Mouse (Mus musculus) midbrain, embryonic 12.5 days (tissue): ENCODE results near the gene Chpf. TPM values are rescaled to one million over a fixed set of nuclear protein-coding genes. Genes with fewer than 3 reads are reported as not detected.

Source experiments
- ATAC-seq: fragments of 200-750 bp; cut with Nextera tagmentation; 2 replicates; pipeline ENCODE4 v1.8.0; 2017; ENCODE audit warnings: low read depth, moderate TSS enrichment, moderate library complexity; ENCODE audit not compliant: low FRiP score
- H3K27ac ChIP-seq: fragments of 300-500 bp; sonication (generic); replicated peaks from 2 replicates; pipeline ENCODE4 v1.5.1; 2016; ENCODE audit warnings: mild to moderate bottlenecking
- H3K27me3 ChIP-seq: fragments of 300-500 bp; sonication (generic); 2 replicates; pipeline ENCODE4 v1.6.1; 2016; ENCODE audit warnings: mild to moderate bottlenecking
- H3K36me3 ChIP-seq: fragments of 300-500 bp; sonication (generic); 2 replicates; pipeline ENCODE4 v1.6.1; 2016
- H3K4me1 ChIP-seq: fragments of 300-500 bp; sonication (generic); 2 replicates; pipeline ENCODE4 v1.6.1; 2016
- H3K4me2 ChIP-seq: fragments of 300-500 bp; sonication (generic); replicated peaks from 2 replicates; pipeline ENCODE4 v1.6.1; 2016; ENCODE audit warnings: mild to moderate bottlenecking, moderate library complexity
- H3K4me3 ChIP-seq: fragments of 300-500 bp; sonication (generic); 2 replicates; pipeline ENCODE4 v1.5.1; 2016; ENCODE audit warnings: mild to moderate bottlenecking
- H3K9ac ChIP-seq: fragments of 300-500 bp; sonication (generic); replicated peaks from 2 replicates; pipeline ENCODE4 v1.6.1; 2016; ENCODE audit warnings: mild to moderate bottlenecking, moderate library complexity
- H3K9me3 ChIP-seq: fragments of 300-500 bp; sonication (generic); 2 replicates; pipeline ENCODE4 v1.6.1; 2016; ENCODE audit warnings: mild to moderate bottlenecking
- WGBS: fragments of 180-500 bp; shearing (Covaris S2); methylation state at CpG from one replicate; pipeline ENCODE4 v1.1.7; 2016; 5-methylcytosine and 5-hydroxymethylcytosine counted together
- polyA plus RNA-seq: library from polyadenylated mRNA; unstranded; fragments of >200 nt; fragmentation: Nextera tagmentation; extraction: Ambion mirVana; gene quantifications from 2 replicates; pipeline ENCODE4 v1.2.1, GENCODE M21; 2016

Gene Chpf
- polyA plus RNA-seq, 1 experiment from 2014 or later: 36.3 TPM

- Histone ChIP-seq H3K27ac (no peak overlapping the region), H3K9ac (no peak overlapping the region), H3K27me3 (peaks cover 53% of the 10 kb centered on the region), H3K9me3 (no peaks in the 10 kb centered on the region), H3K4me1 (peaks cover 5% of the 10 kb centered on the region; the same call in 1 of the 2 replicates), H3K36me3 (peaks cover 29% of the 10 kb centered on the region), H3K4me2 (no peak overlapping the region), H3K4me3 (no peak overlapping the region)
- 32% methylated on average over 24 of the region's 24 CpGs for WGBS
- ATAC-seq: no peak
Observed at GRCm38 (mm10) chr1:75492579-75493170, 13.6 kb upstream of the Chpf start.

- no peak for ATAC-seq
- Histone ChIP-seq H3K4me1 (peaks cover 19% of the 10 kb centered on the region), H3K4me2 (no peak overlapping the region), H3K9ac (no peak overlapping the region), H3K27ac (no peak overlapping the region), H3K9me3 (no peaks in the 10 kb centered on the region), H3K36me3 (peaks cover 16% of the 10 kb centered on the region), H3K27me3 (peaks cover 71% of the 10 kb centered on the region), H3K4me3 (no peak overlapping the region)
- WGBS: 87% methylated on average over 34 of the region's 34 CpGs
Observed at GRCm38 (mm10) chr1:75490785-75491551, 11.9 kb upstream of the Chpf start.

GRCm38 (mm10) chr1:75487405-75488161, 8.5 kb upstream of the Chpf start:
- H3K27me3 ChIP-seq: peaks cover 94% of the 10 kb centered on the region
- peaks cover 23% of the 10 kb centered on the region for H3K4me1 ChIP-seq
- H3K27ac ChIP-seq: no peak overlapping the region
- peak; percentile 64 for ATAC-seq
- under 1% methylated on average over 62 of the region's 62 CpGs for WGBS
- peak overlapping the region; percentile 53 for H3K4me3 ChIP-seq
- H3K9ac ChIP-seq: peak overlapping the region; percentile 50
- H3K36me3 ChIP-seq: peaks cover 44% of the 10 kb centered on the region
- H3K9me3 ChIP-seq: no peaks in the 10 kb centered on the region
- peak overlapping the region; percentile 88 for H3K4me2 ChIP-seq

GRCm38 (mm10) chr1:75487040-75487404, 7.9 kb upstream of the Chpf start:
- peak overlapping the region; percentile 88 for H3K4me2 ChIP-seq
- H3K4me3 ChIP-seq: peak overlapping the region; percentile 53
- peak; percentile 3; the same call in 1 of the 2 replicates for ATAC-seq
- peak overlapping the region; percentile 50; the same call in 1 of the 2 replicates for H3K9ac ChIP-seq
- peaks cover 25% of the 10 kb centered on the region for H3K4me1 ChIP-seq
- H3K27me3 ChIP-seq: peaks cover 94% of the 10 kb centered on the region
- peaks cover 44% of the 10 kb centered on the region for H3K36me3 ChIP-seq
- 3% methylated on average over 13 of the region's 13 CpGs for WGBS
- H3K27ac ChIP-seq: no peak overlapping the region
- H3K9me3 ChIP-seq: no peaks in the 10 kb centered on the region

GRCm38 (mm10) chr1:75486561-75486960, 7.5 kb upstream of the Chpf start:
- H3K4me2 ChIP-seq: peak overlapping the region; percentile 88
- no peak overlapping the region for H3K27ac ChIP-seq
- no peak overlapping the region for H3K9ac ChIP-seq
- peaks cover 25% of the 10 kb centered on the region for H3K4me1 ChIP-seq
- H3K36me3 ChIP-seq: peaks cover 43% of the 10 kb centered on the region
- H3K9me3 ChIP-seq: no peaks in the 10 kb centered on the region
- 6% methylated on average over 24 of the region's 24 CpGs for WGBS
- peak overlapping the region; percentile 53 for H3K4me3 ChIP-seq
- peaks cover 94% of the 10 kb centered on the region for H3K27me3 ChIP-seq
- no peak; the same call in 1 of the 2 replicates for ATAC-seq

- Histone ChIP-seq H3K9ac (no peak overlapping the region; the same call in 1 of the 2 replicates), H3K27me3 (peaks cover 59% of the 10 kb centered on the region), H3K9me3 (no peaks in the 10 kb centered on the region), H3K36me3 (peaks cover 40% of the 10 kb centered on the region), H3K4me2 (peak overlapping the region; percentile 90), H3K27ac (no peak overlapping the region), H3K4me3 (peak overlapping the region; percentile 82), H3K4me1 (peaks cover 38% of the 10 kb centered on the region)
- 86% methylated on average over 7 of the region's 7 CpGs for WGBS
- ATAC-seq: no peak
Observed at GRCm38 (mm10) chr1:75480735-75481134, 1.6 kb upstream of the Chpf start.

GRCm38 (mm10) chr1:75480036-75480435, 929 bp upstream of the Chpf start:
- Histone ChIP-seq H3K9me3 (no peaks in the 10 kb centered on the region), H3K9ac (peak overlapping the region; percentile 70), H3K4me3 (peak overlapping the region; percentile 82), H3K4me2 (peak overlapping the region; percentile 90), H3K36me3 (peaks cover 40% of the 10 kb centered on the region), H3K4me1 (peaks cover 38% of the 10 kb centered on the region), H3K27ac (peak overlapping the region; percentile 78), H3K27me3 (peaks cover 52% of the 10 kb centered on the region)
- WGBS: 17% methylated on average over 13 of the region's 13 CpGs
- no peak for ATAC-seq

GRCm38 (mm10) chr1:75479635-75479989, 505 bp upstream of the Chpf start:
- H3K36me3 ChIP-seq: peaks cover 40% of the 10 kb centered on the region
- no peaks in the 10 kb centered on the region for H3K9me3 ChIP-seq
- H3K27ac ChIP-seq: peak overlapping the region; percentile 78
- 1% methylated on average over 24 of the region's 24 CpGs for WGBS
- peak overlapping the region; percentile 70 for H3K9ac ChIP-seq
- peak overlapping the region; percentile 82 for H3K4me3 ChIP-seq
- ATAC-seq: no peak; the same call in none of the 2 replicates
- H3K27me3 ChIP-seq: peaks cover 47% of the 10 kb centered on the region
- peaks cover 38% of the 10 kb centered on the region for H3K4me1 ChIP-seq
- H3K4me2 ChIP-seq: peak overlapping the region; percentile 90

GRCm38 (mm10) chr1:75478497-75478896, 610 bp downstream of the Chpf start:
- Histone ChIP-seq H3K4me2 (peak overlapping the region; percentile 90), H3K36me3 (peaks cover 44% of the 10 kb centered on the region), H3K9ac (peak overlapping the region; percentile 86), H3K4me1 (peaks cover 38% of the 10 kb centered on the region), H3K27ac (peak overlapping the region; percentile 78), H3K9me3 (no peaks in the 10 kb centered on the region), H3K4me3 (peak overlapping the region; percentile 82), H3K27me3 (peaks cover 36% of the 10 kb centered on the region)
- ATAC-seq: no peak; the same call in 1 of the 2 replicates
- under 1% methylated on average over 25 of the region's 25 CpGs for WGBS

GRCm38 (mm10) chr1:75477966-75478290, 1.2 kb downstream of the Chpf start:
- Histone ChIP-seq H3K4me1 (peaks cover 38% of the 10 kb centered on the region), H3K4me3 (peak overlapping the region; percentile 82), H3K27ac (no peak overlapping the region), H3K9ac (peak overlapping the region; percentile 20; the same call in 1 of the 2 replicates), H3K27me3 (peaks cover 31% of the 10 kb centered on the region), H3K36me3 (peaks cover 44% of the 10 kb centered on the region), H3K4me2 (peak overlapping the region; percentile 90), H3K9me3 (no peaks in the 10 kb centered on the region)
- no peak for ATAC-seq
- 63% methylated on average over 3 of the region's 3 CpGs for WGBS

GRCm38 (mm10) chr1:75477264-75477965, 1.7 kb downstream of the Chpf start:
- 13% methylated on average over 35 of the region's 35 CpGs for WGBS
- Histone ChIP-seq H3K9me3 (no peaks in the 10 kb centered on the region), H3K27me3 (peaks cover 25% of the 10 kb centered on the region), H3K4me3 (peak overlapping the region; percentile 82), H3K4me1 (peaks cover 33% of the 10 kb centered on the region), H3K36me3 (peaks cover 44% of the 10 kb centered on the region), H3K4me2 (peak overlapping the region; percentile 90), H3K9ac (0 out of 2 replicates have a peak overlapping the region, but pooled peaks have one; percentile 21), H3K27ac (0 out of 2 replicates have a peak overlapping the region, but pooled peaks have one; percentile 8)
- no peak for ATAC-seq
